Mouse (Mus musculus) MEL (cell line): ENCODE data around the gene Ndufaf7. TPM values are rescaled to one million over a fixed set of nuclear protein-coding genes. Genes with fewer than 3 reads are reported as not detected.

Experiments used
- DNase-seq: peaks from one replicate; pipeline ENCODE4 v3.0.0; 2011; ENCODE audit warnings: low read depth, low spot score
- H3K27ac ChIP-seq: 2 replicates; pipeline ENCODE4 v1.5.1; 2012; ENCODE audit warnings: low read depth, mild to moderate bottlenecking, control low read depth, low read length, moderate library complexity; ENCODE audit not compliant: control insufficient read depth
- H3K27me3 ChIP-seq, 2 experiments: fragments of 150-350 bp in 1 of 2; sonication (generic) in 1 of 2; 2 replicates each; pipeline ENCODE4 v1.6.1; 2012; ENCODE audit warnings: low read length in 2 of 2, mild to moderate bottlenecking in 2 of 2, improper control_type of control experiment in 1 of 2, moderate library complexity in 1 of 2; ENCODE audit not compliant: insufficient read depth in 2 of 2, control insufficient read depth in 1 of 2
- H3K36me3 ChIP-seq, 2 experiments: 2 replicates each; pipeline ENCODE4 v1.6.1; 2012 to 2014; ENCODE audit warnings: low read length in 2 of 2, improper control_type of control experiment in 1 of 2, inconsistent platforms in 1 of 2, mild to moderate bottlenecking in 1 of 2; ENCODE audit not compliant: insufficient read depth in 2 of 2, control insufficient read depth in 1 of 2
- H3K4me1 ChIP-seq, 2 experiments: fragments of 150-350 bp in 1 of 2; sonication (generic) in 1 of 2; 2 replicates each; pipeline ENCODE4 v1.6.1; 2012; ENCODE audit warnings: low read length in 2 of 2, improper control_type of control experiment in 1 of 2, mild to moderate bottlenecking in 1 of 2; ENCODE audit not compliant: insufficient read depth in 2 of 2, control insufficient read depth in 1 of 2
- H3K4me3 ChIP-seq, 2 experiments: fragments of 150-350 bp in 1 of 2; sonication (generic) in 1 of 2; 2 replicates each; pipeline ENCODE4 v1.5.1; 2012; ENCODE audit warnings: low read depth in 2 of 2, low read length in 2 of 2, mild to moderate bottlenecking in 2 of 2, moderate library complexity in 2 of 2, control low read depth in 1 of 2, improper control_type of control experiment in 1 of 2; ENCODE audit not compliant: control insufficient read depth in 1 of 2, insufficient read depth in 1 of 2
- H3K79me2 ChIP-seq: 2 replicates; pipeline ENCODE4 v1.6.1; 2012; ENCODE audit warnings: mild to moderate bottlenecking, low read length, moderate library complexity; ENCODE audit not compliant: control insufficient read depth, poor library complexity, insufficient read depth
- H3K9ac ChIP-seq: 2 replicates; pipeline ENCODE4 v1.6.1; 2012; ENCODE audit warnings: low read depth, mild to moderate bottlenecking, control low read depth, low read length, moderate library complexity; ENCODE audit not compliant: control insufficient read depth, poor library complexity, severe bottlenecking
- H3K9me3 ChIP-seq: fragments of 150-350 bp; sonication (generic); replicated peaks from 2 replicates; pipeline ENCODE4 v1.6.1; 2012; ENCODE audit warnings: mild to moderate bottlenecking, low read length, improper control_type of control experiment, moderate library complexity; ENCODE audit not compliant: insufficient read depth
- CTCF ChIP-seq, 3 experiments: IDR thresholded peaks in 2 of 3; conservative IDR thresholded peaks in 1 of 3; 2 replicates each; pipeline ENCODE4 v1.5.1; 2011 to 2012; ENCODE audit warnings: low read length in 3 of 3, low read depth in 2 of 3, mild to moderate bottlenecking in 2 of 3, improper control_type of control experiment in 1 of 3, inconsistent platforms in 1 of 3, mixed read lengths in 1 of 3, moderate library complexity in 1 of 3; ENCODE audit not compliant: control insufficient read depth in 1 of 3, insufficient read depth in 1 of 3, poor library complexity in 1 of 3, severe bottlenecking in 1 of 3
- ETS1 ChIP-seq: IDR thresholded peaks from 2 replicates; pipeline ENCODE4 v1.6.1; 2012; ENCODE audit warnings: low read depth, mild to moderate bottlenecking, inconsistent platforms, low read length, improper control_type of control experiment, moderate library complexity
- GATA1 ChIP-seq: IDR thresholded peaks from 2 replicates; pipeline ENCODE4 v1.6.1; 2011; ENCODE audit warnings: low read depth, low read length, improper control_type of control experiment
- MAFK ChIP-seq: IDR thresholded peaks from 2 replicates; pipeline ENCODE4 v1.6.1; 2011; ENCODE audit warnings: low read depth, mild to moderate bottlenecking, low read length, improper control_type of control experiment, borderline replicate concordance
- MXI1 ChIP-seq: IDR thresholded peaks from 2 replicates; pipeline ENCODE4 v1.6.1; 2011; ENCODE audit warnings: mild to moderate bottlenecking, low read depth, low read length, improper control_type of control experiment
- NELFE ChIP-seq: IDR thresholded peaks from 2 replicates; pipeline ENCODE4 v1.6.1; 2011; ENCODE audit warnings: low read depth, low read length, improper control_type of control experiment
- POLR2A ChIP-seq, 2 experiments: IDR thresholded peaks; 2 replicates each; pipeline ENCODE4 v1.6.1; 2011 to 2012; ENCODE audit warnings: low read length in 2 of 2, mild to moderate bottlenecking in 2 of 2, control low read depth in 1 of 2, improper control_type of control experiment in 1 of 2, low read depth in 1 of 2, moderate library complexity in 1 of 2; ENCODE audit not compliant: control insufficient read depth in 1 of 2, insufficient read depth in 1 of 2, poor library complexity in 1 of 2
- RAD21 ChIP-seq: IDR thresholded peaks from 2 replicates; pipeline ENCODE4 v1.6.1; 2011; ENCODE audit warnings: mild to moderate bottlenecking, low read depth, low read length, improper control_type of control experiment
- RCOR1 ChIP-seq: IDR thresholded peaks from 2 replicates; pipeline ENCODE4 v1.6.1; 2012; ENCODE audit warnings: low read depth, mild to moderate bottlenecking, inconsistent platforms, low read length, improper control_type of control experiment
- SIN3A ChIP-seq: IDR thresholded peaks from 2 replicates; pipeline ENCODE4 v1.6.1; 2012; ENCODE audit warnings: low read length, improper control_type of control experiment, inconsistent platforms
- TBP ChIP-seq: IDR thresholded peaks from 2 replicates; pipeline ENCODE4 v1.8.0; 2011; ENCODE audit warnings: low read depth, low read length, improper control_type of control experiment
- TCF12 ChIP-seq: IDR thresholded peaks from 2 replicates; pipeline ENCODE4 v1.6.1; 2014; ENCODE audit warnings: low read depth, mild to moderate bottlenecking, inconsistent platforms, low read length, improper control_type of control experiment, moderate library complexity
- ZMIZ1 ChIP-seq: IDR thresholded peaks from 2 replicates; pipeline ENCODE4 v1.6.1; 2012; ENCODE audit warnings: low read depth, mild to moderate bottlenecking, inconsistent platforms, low read length, improper control_type of control experiment, moderate library complexity
- polyA plus RNA-seq, 2 experiments: library from polyadenylated mRNA; stranded (reverse) in 1 of 2; unstranded in 1 of 2; fragments of >175 nt in 1 of 2; fragments of >200 nt in 1 of 2; gene quantifications; 2 replicates each; pipeline versions ENCODE4 v1.2.1 to v1.2.4; 2012; ENCODE audit warnings: low replicate concordance in 2 of 2, low read depth in 1 of 2; ENCODE audit not compliant: insufficient read length in 2 of 2, insufficient read depth in 1 of 2, missing spikeins in 1 of 2
- total RNA-seq: library from RNA; depleted of rRNA; stranded (reverse); fragments of 300-350 nt; gene quantifications from 2 replicates; pipeline ENCODE4 v1.2.3, GENCODE M21; 2012

Ndufaf7 gene
- total and polyA plus RNA-seq, 3 experiments = 22.6 to 29.3 TPM; not detected in 1

DNA sequence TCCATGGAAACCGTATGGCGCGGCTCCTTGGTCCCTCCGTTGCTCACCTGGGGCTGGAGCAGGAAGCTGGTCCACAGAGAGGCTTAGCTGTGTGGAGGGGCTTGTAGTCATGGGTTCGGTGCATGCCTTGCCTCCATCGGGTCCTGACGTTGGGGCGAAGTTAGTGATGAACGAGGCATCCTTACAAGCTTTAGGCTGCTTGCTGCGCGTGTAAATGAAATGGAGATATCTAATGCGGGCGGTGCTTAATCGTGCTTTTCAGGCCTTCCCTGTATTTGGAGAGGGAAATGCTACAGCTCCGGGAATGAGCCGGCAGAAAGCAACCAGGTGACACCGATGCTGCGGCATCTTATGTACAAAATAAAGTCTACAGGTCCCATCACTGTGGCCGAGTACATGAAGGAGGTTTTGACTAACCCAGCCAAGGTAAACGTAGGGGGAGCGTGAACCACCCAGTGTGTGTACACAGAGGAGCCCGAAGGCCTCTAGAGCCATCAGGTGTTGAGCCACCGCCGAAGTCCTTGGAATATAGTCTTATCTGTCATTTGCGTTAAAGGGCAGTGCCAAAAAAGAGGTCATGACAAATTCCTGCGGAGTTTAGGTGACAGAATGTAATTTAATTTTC lies 405 bp downstream of the Ndufaf7 start:
- TF ChIP-seq NELFE (0 out of 2 replicates have a peak, but pooled peaks have one; percentile 6), ZMIZ1 (no peak), POLR2A (IDR thresholded peaks at IDR 0.05; ENCODE audit: control insufficient read depth in 1 of 2, insufficient read depth in 1 of 2, low read depth in 1 of 2, low read length in 2 of 2, poor library complexity in 1 of 2) (peak in 1 of 2 experiments; percentile 59; a peak in 1 of 4 replicates), RAD21 (no peak)
- Histone ChIP-seq H3K27me3 (no peaks in the 10 kb centered on the region), H3K9ac (peak overlapping the region; percentile 72), H3K4me1 (peaks cover 8 to 14% of the 10 kb centered on the region in 2 experiments), H3K9me3 (no peaks in the 10 kb centered on the region), H3K4me3 (peak overlapping the region; percentile 84 to 86), H3K36me3 (peaks cover 7 to 32% of the 10 kb centered on the region in 2 experiments), H3K79me2 (peaks cover 38% of the 10 kb centered on the region), H3K27ac (no peak overlapping the region)
- DNase-seq = no peak

GRCm38 (mm10) chr17:78938927-78939326 lies 2.0 kb downstream of the Ndufaf7 start:
- H3K4me1 ChIP-seq = peaks cover 8 to 11% of the 10 kb centered on the region in 2 experiments
- peak; percentile 64; the same call in 1 of the 2 replicates for TF ChIP-seq MXI1
- TF ChIP-seq GATA1 = peak; percentile 37; the same call in 1 of the 2 replicates
- no peak for TF ChIP-seq TBP
- TF ChIP-seq MAFK = no peak
- TF ChIP-seq RCOR1 = peak; percentile 79
- TF ChIP-seq SIN3A = peak; percentile 55; the same call in 1 of the 2 replicates
- TF ChIP-seq ETS1 = peak; percentile 53; the same call in 1 of the 2 replicates
- H3K36me3 ChIP-seq = peaks cover 5 to 24% of the 10 kb centered on the region in 2 experiments
- no peak overlapping the region for H3K4me3 ChIP-seq
- H3K27me3 ChIP-seq = no peaks in the 10 kb centered on the region
- peak; percentile 78 for DNase-seq
- no peak overlapping the region for H3K27ac ChIP-seq
- no peaks in the 10 kb centered on the region for H3K9me3 ChIP-seq
- H3K79me2 ChIP-seq = peaks cover 26% of the 10 kb centered on the region
- no peak overlapping the region for H3K9ac ChIP-seq

DNA sequence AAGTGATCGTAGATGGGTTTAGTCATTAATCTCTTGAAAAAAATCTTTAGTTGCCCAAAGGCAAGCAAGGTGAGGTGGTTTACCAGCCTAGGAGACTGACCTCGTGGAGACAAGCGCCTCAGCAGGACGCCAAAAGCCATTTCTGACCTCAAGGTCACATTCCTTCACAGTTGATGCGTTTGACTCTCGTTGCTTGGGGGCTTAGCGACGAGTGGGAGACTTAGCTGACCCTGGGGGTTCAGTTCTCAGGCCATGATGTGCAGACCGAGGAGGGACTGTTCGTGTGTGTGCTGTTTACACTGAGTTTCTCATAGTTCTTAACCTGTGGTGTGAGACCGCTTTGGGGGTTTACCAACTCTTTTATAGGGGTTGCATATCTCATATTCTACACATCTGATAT lies 5.6 kb downstream of the Ndufaf7 start:
- no peaks in the 10 kb centered on the region for H3K27me3 ChIP-seq
- no peak for DNase-seq
- no peaks in the 10 kb centered on the region for H3K79me2 ChIP-seq
- no peak overlapping the region for H3K4me3 ChIP-seq
- H3K4me1 ChIP-seq = peaks cover 3 to 7% of the 10 kb centered on the region in 2 experiments; a peak in 3 of 4 replicates
- no peak for TF ChIP-seq CTCF (IDR thresholded peaks at IDR 0.05 in 2 of 3, conservative IDR thresholded peaks at IDR 0.05 in 1 of 3; ENCODE audit: control insufficient read depth in 1 of 3, insufficient read depth in 1 of 3, low read depth in 2 of 3, low read length in 3 of 3, poor library complexity in 1 of 3, severe bottlenecking in 1 of 3)
- TF ChIP-seq GATA1 = no peak
- TF ChIP-seq TCF12 = no peak
- no peak overlapping the region for H3K27ac ChIP-seq
- no peaks in the 10 kb centered on the region for H3K9me3 ChIP-seq
- H3K9ac ChIP-seq = no peak overlapping the region
- peaks cover 0 to 6% of the 10 kb centered on the region in 2 experiments; a peak in 2 of 4 replicates for H3K36me3 ChIP-seq
